Mouse (Mus musculus): ENCODE results near the gene Rdh11. TPM values are rescaled to one million over a fixed set of nuclear protein-coding genes. Genes with fewer than 3 reads are reported as not detected.

The Rdh11 gene
- polyA plus RNA-seq, 2 experiments = 23.5 to 27.1 TPM

DNA sequence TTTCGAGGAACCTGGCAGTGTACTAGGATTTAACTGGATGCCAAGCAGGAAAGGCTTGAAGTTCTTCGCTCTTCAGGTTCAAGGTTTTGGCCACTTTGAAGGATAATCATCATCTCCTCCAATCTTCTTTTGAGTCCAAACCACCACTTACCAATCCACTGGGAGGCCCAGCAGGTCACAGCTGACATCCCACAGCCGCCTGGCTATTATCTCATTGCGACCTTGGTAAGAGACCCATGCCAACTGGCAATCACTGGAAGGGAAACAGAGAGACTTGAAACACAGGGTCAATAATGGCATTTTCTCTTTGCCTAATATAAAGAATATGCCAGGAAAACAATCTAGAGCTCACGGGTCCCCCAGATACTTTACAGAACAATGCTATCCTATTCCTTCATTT, 16.1 kb downstream of the Rdh11 start:
- no peak for DNase-seq (ENCODE audit: low spot score)
- no peak overlapping the region for H3K4me3 ChIP-seq (replicated peaks; ENCODE audit: low read length)
- peaks cover 5% of the 10 kb centered on the region; the same call in 1 of the 2 replicates for H3K4me1 ChIP-seq (ENCODE audit: control insufficient read depth, insufficient read depth, low read length)
- WGBS = 89% methylated on average over 5 of the region's 5 CpGs
- H3K27ac ChIP-seq (replicated peaks; ENCODE audit: low read depth, low read length) = no peak overlapping the region
- peaks cover 43% of the 10 kb centered on the region for H3K36me3 ChIP-seq (ENCODE audit: control insufficient read depth, insufficient read depth, low read length)
- no peak for TF ChIP-seq POLR2A (IDR thresholded peaks at IDR 0.05; ENCODE audit: borderline replicate concordance, extremely low read depth, insufficient read depth, insufficient read length)
- H3K27me3 ChIP-seq (ENCODE audit: control insufficient read depth, insufficient read depth, low read length) = no peaks in the 10 kb centered on the region
- H3K9ac ChIP-seq (ENCODE audit: low read depth, low read length, severe bottlenecking) = no peak overlapping the region
- H3K4me2 ChIP-seq (replicated peaks; ENCODE audit: low read depth, low read length, severe bottlenecking) = no peak overlapping the region
- no peak for ATAC-seq (ENCODE audit: low FRiP score, low read depth)
- H3K9me3 ChIP-seq (ENCODE audit: control insufficient read depth, low read length) = no peaks in the 10 kb centered on the region

DNA sequence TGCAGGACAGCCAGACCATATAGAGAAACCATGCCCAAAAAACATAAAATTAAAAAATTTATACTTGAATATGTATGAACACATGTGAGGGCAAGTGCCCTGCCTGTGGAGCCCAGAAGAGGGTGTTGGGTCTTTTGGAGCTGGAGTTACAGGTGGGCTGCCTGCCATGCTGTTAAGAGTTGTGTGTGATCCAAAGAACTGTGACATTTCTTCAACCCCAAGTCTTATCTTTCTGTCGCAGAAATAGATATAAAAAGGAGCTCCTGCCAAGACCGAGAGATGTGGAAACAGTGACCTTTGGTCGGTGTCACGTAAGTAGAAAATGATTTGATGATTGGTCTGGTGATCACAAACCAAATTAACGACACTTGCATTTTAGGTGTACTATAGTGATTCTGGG, 18.4 kb downstream of the Rdh11 start:
- no peak overlapping the region for H3K4me3 ChIP-seq (replicated peaks; ENCODE audit: low read length)
- H3K27ac ChIP-seq (replicated peaks; ENCODE audit: low read depth, low read length) = no peak overlapping the region
- DNase-seq (ENCODE audit: low spot score) = no peak
- peaks cover 5% of the 10 kb centered on the region; the same call in 1 of the 2 replicates for H3K4me1 ChIP-seq (ENCODE audit: control insufficient read depth, insufficient read depth, low read length)
- no peak for TF ChIP-seq POLR2A (IDR thresholded peaks at IDR 0.05; ENCODE audit: borderline replicate concordance, extremely low read depth, insufficient read depth, insufficient read length)
- no peak overlapping the region for H3K9ac ChIP-seq (ENCODE audit: low read depth, low read length, severe bottlenecking)
- H3K9me3 ChIP-seq (ENCODE audit: control insufficient read depth, low read length) = no peaks in the 10 kb centered on the region
- no peak overlapping the region for H3K4me2 ChIP-seq (replicated peaks; ENCODE audit: low read depth, low read length, severe bottlenecking)
- no peaks in the 10 kb centered on the region for H3K27me3 ChIP-seq (ENCODE audit: control insufficient read depth, insufficient read depth, low read length)
- peaks cover 33% of the 10 kb centered on the region for H3K36me3 ChIP-seq (ENCODE audit: control insufficient read depth, insufficient read depth, low read length)
- no peak for ATAC-seq (ENCODE audit: low FRiP score, low read depth)
- WGBS = 83% methylated on average over 5 of the region's 5 CpGs

DNA sequence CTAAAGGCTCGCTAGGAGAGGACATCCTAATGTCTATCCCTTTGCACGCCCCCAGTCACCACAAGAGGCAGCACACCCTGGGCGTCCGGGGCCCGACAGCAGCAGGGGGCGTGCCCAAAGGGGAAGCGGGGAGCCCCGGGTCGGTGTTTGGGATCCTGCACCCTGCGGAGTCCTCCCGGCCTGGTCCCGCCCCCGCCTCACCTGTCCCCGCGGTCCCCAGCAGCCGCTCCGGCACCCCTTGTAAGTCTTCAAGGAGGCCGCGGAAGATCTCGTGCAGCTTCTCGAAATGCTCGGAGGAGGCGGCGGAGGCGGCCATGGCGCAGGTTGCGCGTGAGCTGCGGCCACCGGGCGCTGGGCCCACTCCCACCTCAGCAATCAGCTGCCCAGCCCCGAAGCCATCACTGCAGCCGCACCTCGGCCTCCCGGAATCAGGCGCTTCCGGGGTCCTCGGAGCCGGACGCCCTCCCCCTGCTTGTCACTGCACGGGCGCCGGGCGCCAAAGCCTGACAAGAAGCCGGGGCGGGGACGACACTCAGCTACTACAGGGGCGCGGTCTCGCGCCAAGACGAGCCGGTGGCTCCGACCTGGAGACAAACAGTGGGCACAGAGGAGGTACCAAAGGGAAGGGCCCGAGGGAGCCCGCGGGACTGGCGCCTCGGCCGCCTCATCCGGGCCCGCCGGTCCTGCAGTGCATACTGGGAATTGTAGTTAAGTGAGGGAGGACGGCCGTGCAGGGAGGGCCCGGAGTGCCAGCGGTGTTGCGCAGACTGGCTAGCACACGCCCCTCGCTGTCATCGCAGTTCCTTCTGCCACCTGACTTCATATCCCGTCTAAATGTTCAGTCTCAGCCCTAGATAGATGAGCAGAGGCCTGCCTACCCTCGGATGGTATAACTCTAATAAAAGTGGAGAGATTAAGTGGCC, 19.8 kb downstream of the Rdh11 start, which contains the start of gene Vti1b:
Vti1b (minus strand) TSS at position 649 of the 923 bp plus-strand sequence.
- ATAC-seq (ENCODE audit: low FRiP score, low read depth) (peak; percentile 96), DNase-seq (ENCODE audit: low spot score) (peak; percentile 86)
- H3K27me3 ChIP-seq (ENCODE audit: control insufficient read depth, insufficient read depth, low read length) = no peaks in the 10 kb centered on the region
- TF ChIP-seq POLR2A (IDR thresholded peaks at IDR 0.05; ENCODE audit: borderline replicate concordance, extremely low read depth, insufficient read depth, insufficient read length) = 0 out of 2 replicates have a peak, but pooled peaks have one; percentile 28
- peaks cover 5% of the 10 kb centered on the region; the same call in 1 of the 2 replicates for H3K4me1 ChIP-seq (ENCODE audit: control insufficient read depth, insufficient read depth, low read length)
- WGBS = under 1% methylated on average over 67 of the region's 73 CpGs
- H3K4me2 ChIP-seq (replicated peaks; ENCODE audit: low read depth, low read length, severe bottlenecking) = peak within 1 kb of the TSS; percentile 69
- H3K9ac ChIP-seq (ENCODE audit: low read depth, low read length, severe bottlenecking) = peak within 1 kb of the TSS; percentile 82
- peaks cover 22% of the 10 kb centered on the region for H3K36me3 ChIP-seq (ENCODE audit: control insufficient read depth, insufficient read depth, low read length)
- H3K4me3 ChIP-seq (replicated peaks; ENCODE audit: low read length) = peak within 1 kb of the TSS; percentile 74
- peak within 1 kb of the TSS; percentile 92 for H3K27ac ChIP-seq (replicated peaks; ENCODE audit: low read depth, low read length)
- H3K9me3 ChIP-seq (ENCODE audit: control insufficient read depth, low read length) = no peaks in the 10 kb centered on the region

DNA sequence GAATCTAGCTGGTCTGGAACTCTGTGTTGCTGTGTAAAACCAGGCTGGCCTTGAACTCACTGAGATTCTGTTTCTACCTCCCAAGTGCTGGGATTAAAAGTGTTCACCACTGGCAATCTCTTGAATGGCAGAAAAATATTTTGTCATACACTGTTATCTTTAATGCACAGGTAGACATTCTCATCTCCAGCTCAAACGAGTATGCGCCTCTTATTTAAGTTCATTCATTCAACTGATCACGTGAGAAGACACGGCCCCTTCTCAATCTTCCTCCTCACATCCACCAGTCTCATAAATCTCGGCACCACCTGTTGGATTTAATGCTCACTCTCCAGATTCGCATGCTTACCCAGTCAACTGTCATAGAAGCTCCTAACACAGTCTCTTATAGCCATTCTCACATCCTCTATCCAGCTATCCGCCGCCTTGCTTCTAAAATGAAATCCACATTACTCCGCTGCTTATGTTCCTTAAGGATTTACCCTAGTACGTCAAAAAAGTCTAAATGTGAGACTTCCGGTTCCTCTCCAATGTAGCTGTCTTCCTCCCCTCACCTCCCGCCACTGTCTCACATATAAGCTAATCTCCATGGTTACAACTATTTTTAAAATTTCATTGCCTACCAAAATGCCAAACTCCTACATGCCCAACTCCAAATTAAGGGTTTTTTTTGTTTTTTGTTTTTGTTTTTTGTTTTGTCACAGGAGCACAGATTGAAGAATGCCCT, 20.7 kb downstream of the Rdh11 start:
- Histone ChIP-seq H3K4me3 (replicated peaks; ENCODE audit: low read length) (peak overlapping the region; percentile 74), H3K4me1 (ENCODE audit: control insufficient read depth, insufficient read depth, low read length) (peaks cover 5% of the 10 kb centered on the region; the same call in 1 of the 2 replicates), H3K9ac (ENCODE audit: low read depth, low read length, severe bottlenecking) (peak overlapping the region; percentile 82), H3K27ac (replicated peaks; ENCODE audit: low read depth, low read length) (0 out of 2 replicates have a peak overlapping the region, but pooled peaks have one; percentile 92), H3K9me3 (ENCODE audit: control insufficient read depth, low read length) (no peaks in the 10 kb centered on the region), H3K4me2 (replicated peaks; ENCODE audit: low read depth, low read length, severe bottlenecking) (peak overlapping the region; percentile 69), H3K36me3 (ENCODE audit: control insufficient read depth, insufficient read depth, low read length) (peaks cover 18% of the 10 kb centered on the region), H3K27me3 (ENCODE audit: control insufficient read depth, insufficient read depth, low read length) (no peaks in the 10 kb centered on the region)
- no peak for TF ChIP-seq POLR2A (IDR thresholded peaks at IDR 0.05; ENCODE audit: borderline replicate concordance, extremely low read depth, insufficient read depth, insufficient read length)
- 36% methylated on average over 12 of the region's 12 CpGs for WGBS
- DNase-seq (ENCODE audit: low spot score) (no peak), ATAC-seq (ENCODE audit: low FRiP score, low read depth) (no peak)

DNA sequence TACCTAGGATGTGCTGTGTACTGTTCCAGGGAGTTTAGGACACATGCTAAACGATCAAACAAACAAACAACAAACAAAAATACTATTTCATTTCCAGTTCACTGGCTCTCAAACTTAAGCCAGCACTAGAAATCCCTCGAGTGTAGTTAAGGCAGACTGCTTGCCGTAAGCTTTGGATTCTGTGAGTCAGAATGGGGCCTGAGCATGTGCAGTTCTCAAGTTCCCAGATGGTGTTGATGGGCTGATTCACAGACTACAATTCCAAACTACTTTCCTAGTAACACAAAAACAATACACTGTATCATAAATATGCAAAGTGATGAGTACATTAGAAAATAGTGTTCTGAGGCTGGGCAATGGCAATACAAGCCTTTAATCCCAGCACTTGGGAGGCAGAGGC, 21.7 kb downstream of the Rdh11 start:
- Histone ChIP-seq H3K27me3 (ENCODE audit: control insufficient read depth, insufficient read depth, low read length) (no peaks in the 10 kb centered on the region), H3K9me3 (ENCODE audit: control insufficient read depth, low read length) (no peaks in the 10 kb centered on the region), H3K4me1 (ENCODE audit: control insufficient read depth, insufficient read depth, low read length) (peaks cover 5% of the 10 kb centered on the region; the same call in 1 of the 2 replicates), H3K36me3 (ENCODE audit: control insufficient read depth, insufficient read depth, low read length) (peaks cover 13% of the 10 kb centered on the region), H3K4me3 (replicated peaks; ENCODE audit: low read length) (no peak overlapping the region), H3K4me2 (replicated peaks; ENCODE audit: low read depth, low read length, severe bottlenecking) (no peak overlapping the region), H3K27ac (replicated peaks; ENCODE audit: low read depth, low read length) (no peak overlapping the region), H3K9ac (ENCODE audit: low read depth, low read length, severe bottlenecking) (no peak overlapping the region)
- ATAC-seq (ENCODE audit: low FRiP score, low read depth) = no peak
- WGBS = 70% methylated on average over 3 of the region's 3 CpGs
- DNase-seq (ENCODE audit: low spot score) = no peak
- TF ChIP-seq POLR2A (IDR thresholded peaks at IDR 0.05; ENCODE audit: borderline replicate concordance, extremely low read depth, insufficient read depth, insufficient read length) = no peak
